Mouse (Mus musculus): ENCODE measurements around the gene Gdf3. TPM values are rescaled to one million over a fixed set of nuclear protein-coding genes. Genes with fewer than 3 reads are reported as not detected.

The Gdf3 gene
- polyA plus RNA-seq, 1 experiment from 2014 or later, result not detected

DNA sequence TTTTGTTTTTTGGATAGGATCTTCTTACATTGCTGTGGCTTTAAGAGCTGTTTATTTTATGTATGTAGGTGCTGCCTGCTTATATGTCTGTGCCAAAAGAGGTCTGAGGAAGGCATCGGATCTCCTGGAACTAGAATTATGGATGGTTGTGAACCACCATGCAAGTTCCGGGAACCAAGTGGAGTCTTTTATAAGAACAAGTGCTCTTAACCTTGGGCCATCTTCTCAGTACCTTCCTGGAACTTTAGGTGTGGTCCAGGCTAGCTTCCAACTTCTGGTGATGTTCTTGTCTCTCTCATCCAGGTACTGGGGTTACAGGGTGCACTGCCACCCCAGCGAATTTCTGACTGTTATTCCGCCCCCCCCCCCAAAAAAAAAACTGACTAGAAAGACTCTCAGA is 2.5 kb upstream of the Gdf3 start:
- H3K9ac ChIP-seq (replicated peaks; ENCODE audit: low read depth, low read length), result no peak overlapping the region
- no peak for ATAC-seq (ENCODE audit: low read depth)
- H3K36me3 ChIP-seq (ENCODE audit: control insufficient read depth, insufficient read depth, low read length), result no peaks in the 10 kb centered on the region
- no peaks in the 10 kb centered on the region for H3K27me3 ChIP-seq (ENCODE audit: control insufficient read depth, insufficient read depth, low read length)
- no peaks in the 10 kb centered on the region for H3K9me3 ChIP-seq (ENCODE audit: control insufficient read depth, low read length)
- H3K27ac ChIP-seq (ENCODE audit: low read depth, low read length), result no peak overlapping the region
- 85% methylated on average over 4 of the region's 4 CpGs for WGBS
- no peaks in the 10 kb centered on the region for H3K4me1 ChIP-seq (ENCODE audit: control insufficient read depth, insufficient read depth, low read length)
- no peak overlapping the region for H3K4me2 ChIP-seq (ENCODE audit: low read depth, low read length)
- no peak overlapping the region for H3K4me3 ChIP-seq (ENCODE audit: low read depth, low read length)

DNA sequence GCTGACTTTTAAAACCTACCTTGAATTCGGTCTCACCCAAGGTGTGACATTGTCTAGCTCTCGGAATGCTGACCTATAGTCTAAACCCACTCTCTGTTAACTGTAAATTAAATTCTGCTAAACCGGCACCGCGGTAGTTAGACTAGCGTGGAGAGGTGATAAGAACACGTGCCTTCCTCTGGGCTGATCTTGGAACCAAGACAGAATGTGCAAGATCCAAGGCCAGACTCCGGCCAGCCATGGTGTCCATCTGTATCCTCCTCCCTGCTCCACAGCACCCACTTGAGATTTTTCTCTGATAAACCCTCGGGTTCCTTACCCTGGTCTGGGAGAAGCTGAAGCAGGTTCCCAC is 534 bp downstream of the Gdf3 start:
- no peaks in the 10 kb centered on the region for H3K4me1 ChIP-seq (ENCODE audit: control insufficient read depth, insufficient read depth, low read length)
- ATAC-seq (ENCODE audit: low read depth), result no peak
- 78% methylated on average over 9 of the region's 9 CpGs for WGBS
- no peak overlapping the region for H3K4me3 ChIP-seq (ENCODE audit: low read depth, low read length)
- H3K27ac ChIP-seq (ENCODE audit: low read depth, low read length), result no peak overlapping the region
- no peak overlapping the region for H3K9ac ChIP-seq (replicated peaks; ENCODE audit: low read depth, low read length)
- no peaks in the 10 kb centered on the region for H3K9me3 ChIP-seq (ENCODE audit: control insufficient read depth, low read length)
- H3K36me3 ChIP-seq (ENCODE audit: control insufficient read depth, insufficient read depth, low read length), result no peaks in the 10 kb centered on the region
- no peak overlapping the region for H3K4me2 ChIP-seq (ENCODE audit: low read depth, low read length)
- no peaks in the 10 kb centered on the region for H3K27me3 ChIP-seq (ENCODE audit: control insufficient read depth, insufficient read depth, low read length)

DNA sequence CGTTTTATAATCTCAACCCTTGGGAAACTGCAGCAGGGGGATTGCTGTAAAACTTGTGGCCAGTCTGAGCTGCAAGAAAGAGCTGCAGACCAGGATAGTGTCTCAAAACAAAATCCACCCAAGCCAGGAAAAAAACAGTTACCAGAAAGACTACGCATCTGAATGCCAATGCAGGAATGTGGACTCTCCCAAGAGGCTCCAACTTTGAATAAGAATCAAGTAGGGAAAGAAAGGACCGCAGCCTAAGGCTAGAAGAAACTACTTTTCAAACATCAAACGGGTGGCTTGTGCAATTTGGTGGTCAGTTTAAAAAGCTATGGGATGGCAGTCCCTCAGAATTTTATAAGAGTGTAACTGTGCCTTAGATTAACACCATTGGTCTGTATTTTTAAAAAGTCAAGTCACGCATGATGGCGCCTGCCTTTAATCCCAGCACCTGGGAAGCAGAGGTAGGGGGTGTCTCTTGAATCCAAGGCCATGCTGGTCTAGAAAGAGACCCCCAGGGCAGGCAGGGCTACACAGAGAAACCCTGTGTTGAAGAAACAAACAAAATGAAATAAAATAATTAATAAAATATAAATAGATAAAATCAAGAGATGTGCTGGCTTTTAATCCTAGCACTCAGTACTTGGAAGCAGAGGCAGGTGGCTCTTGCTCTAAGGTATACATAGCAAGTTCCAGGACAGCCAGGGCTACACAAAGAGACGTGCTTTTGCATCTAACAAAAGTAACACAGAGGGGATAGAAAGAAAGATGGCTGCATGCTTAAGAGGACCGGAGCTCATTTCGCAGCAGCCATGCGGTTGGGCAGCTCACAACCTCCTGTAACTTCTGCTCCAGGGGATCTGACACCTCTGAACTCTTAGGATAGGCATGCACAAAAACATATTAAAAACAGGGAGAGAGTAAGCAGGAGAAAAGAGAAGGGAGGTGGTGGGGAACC is 1.2 kb downstream of the Gdf3 start:
- WGBS, result 78% methylated on average over 10 of the region's 10 CpGs
- no peak overlapping the region for H3K4me2 ChIP-seq (ENCODE audit: low read depth, low read length)
- H3K9ac ChIP-seq (replicated peaks; ENCODE audit: low read depth, low read length), result no peak overlapping the region
- no peaks in the 10 kb centered on the region for H3K36me3 ChIP-seq (ENCODE audit: control insufficient read depth, insufficient read depth, low read length)
- H3K27me3 ChIP-seq (ENCODE audit: control insufficient read depth, insufficient read depth, low read length), result no peaks in the 10 kb centered on the region
- H3K4me1 ChIP-seq (ENCODE audit: control insufficient read depth, insufficient read depth, low read length), result no peaks in the 10 kb centered on the region
- no peak overlapping the region for H3K27ac ChIP-seq (ENCODE audit: low read depth, low read length)
- H3K9me3 ChIP-seq (ENCODE audit: control insufficient read depth, low read length), result no peaks in the 10 kb centered on the region
- ATAC-seq (ENCODE audit: low read depth), result no peak
- no peak overlapping the region for H3K4me3 ChIP-seq (ENCODE audit: low read depth, low read length)

DNA sequence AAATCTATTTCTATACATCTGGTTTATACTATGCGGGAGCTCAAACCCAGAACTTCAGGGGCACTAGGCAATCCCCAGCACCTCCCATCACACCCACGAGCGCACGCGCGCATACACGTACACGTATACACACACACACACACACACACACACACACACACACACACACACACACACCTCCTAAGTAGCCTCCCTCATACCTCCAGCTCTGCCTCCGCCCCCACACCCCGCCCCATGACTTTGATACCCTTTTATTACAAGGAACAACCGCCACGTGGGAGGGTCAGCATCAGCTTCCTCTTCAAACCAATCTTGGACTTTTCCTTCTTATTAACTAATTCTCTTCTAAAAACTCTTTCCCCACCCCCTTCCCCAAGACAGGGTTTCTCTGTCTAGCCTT is 2.2 kb downstream of the Gdf3 start:
- Histone ChIP-seq H3K9ac (replicated peaks; ENCODE audit: low read depth, low read length) (no peak overlapping the region), H3K4me1 (ENCODE audit: control insufficient read depth, insufficient read depth, low read length) (no peaks in the 10 kb centered on the region), H3K27ac (ENCODE audit: low read depth, low read length) (no peak overlapping the region), H3K4me2 (ENCODE audit: low read depth, low read length) (no peak overlapping the region), H3K4me3 (ENCODE audit: low read depth, low read length) (no peak overlapping the region), H3K9me3 (ENCODE audit: control insufficient read depth, low read length) (no peaks in the 10 kb centered on the region), H3K27me3 (ENCODE audit: control insufficient read depth, insufficient read depth, low read length) (no peaks in the 10 kb centered on the region), H3K36me3 (ENCODE audit: control insufficient read depth, insufficient read depth, low read length) (no peaks in the 10 kb centered on the region)
- ATAC-seq (ENCODE audit: low read depth), result no peak
- WGBS, result 94% methylated on average over 12 of the region's 12 CpGs

DNA sequence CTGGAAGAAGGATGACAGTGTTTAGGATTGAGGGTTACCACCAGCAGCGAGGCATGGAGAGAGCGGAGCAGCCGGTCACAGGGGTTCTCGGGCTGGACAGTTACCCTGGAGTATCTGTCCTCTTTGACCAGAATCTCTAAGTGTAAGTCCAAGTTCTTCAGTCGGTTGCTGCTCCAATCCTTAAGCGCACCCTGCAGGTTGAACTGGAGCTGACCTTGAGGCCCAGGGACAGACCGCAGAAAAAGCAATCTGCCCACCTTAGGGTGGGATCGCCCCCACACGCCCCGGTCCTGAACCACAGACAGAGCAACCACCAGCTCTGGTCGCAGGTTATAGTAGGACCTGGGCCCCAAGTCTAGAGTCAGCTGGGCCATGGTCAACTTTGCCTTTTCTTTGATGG is 3.2 kb downstream of the Gdf3 start:
- WGBS, result 95% methylated on average over 11 of the region's 11 CpGs

DNA sequence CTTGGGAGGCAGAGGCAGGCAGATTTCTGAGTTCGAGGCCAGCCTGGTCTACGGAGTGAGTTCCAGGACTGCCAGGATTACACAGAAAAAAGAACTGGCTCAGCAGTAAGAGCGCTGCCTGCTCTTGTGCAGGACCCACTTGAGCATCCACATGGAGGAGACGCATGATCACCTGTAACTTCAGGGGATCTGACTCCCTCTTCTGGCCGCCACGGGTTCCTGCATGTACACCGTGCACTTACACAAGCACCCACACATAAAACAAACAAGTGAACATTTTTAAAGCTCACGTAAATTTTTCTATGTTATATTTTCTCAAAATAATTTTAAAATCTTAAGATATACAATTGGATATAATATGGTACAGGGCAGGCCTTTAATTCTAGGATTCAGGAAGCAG is 4.4 kb downstream of the Gdf3 start:
- H3K27me3 ChIP-seq (ENCODE audit: control insufficient read depth, insufficient read depth, low read length), result no peaks in the 10 kb centered on the region
- no peaks in the 10 kb centered on the region for H3K36me3 ChIP-seq (ENCODE audit: control insufficient read depth, insufficient read depth, low read length)
- no peak overlapping the region for H3K27ac ChIP-seq (ENCODE audit: low read depth, low read length)

More for the DNA sequence above, 3.2 kb downstream of the Gdf3 start:
- Histone ChIP-seq H3K4me3 (ENCODE audit: low read depth, low read length) (no peak overlapping the region), H3K9ac (replicated peaks; ENCODE audit: low read depth, low read length) (no peak overlapping the region), H3K9me3 (ENCODE audit: control insufficient read depth, low read length) (no peaks in the 10 kb centered on the region), H3K36me3 (ENCODE audit: control insufficient read depth, insufficient read depth, low read length) (no peaks in the 10 kb centered on the region), H3K27me3 (ENCODE audit: control insufficient read depth, insufficient read depth, low read length) (no peaks in the 10 kb centered on the region), H3K4me1 (ENCODE audit: control insufficient read depth, insufficient read depth, low read length) (no peaks in the 10 kb centered on the region), H3K4me2 (ENCODE audit: low read depth, low read length) (no peak overlapping the region), H3K27ac (ENCODE audit: low read depth, low read length) (no peak overlapping the region)
- no peak for ATAC-seq (ENCODE audit: low read depth)

DNA sequence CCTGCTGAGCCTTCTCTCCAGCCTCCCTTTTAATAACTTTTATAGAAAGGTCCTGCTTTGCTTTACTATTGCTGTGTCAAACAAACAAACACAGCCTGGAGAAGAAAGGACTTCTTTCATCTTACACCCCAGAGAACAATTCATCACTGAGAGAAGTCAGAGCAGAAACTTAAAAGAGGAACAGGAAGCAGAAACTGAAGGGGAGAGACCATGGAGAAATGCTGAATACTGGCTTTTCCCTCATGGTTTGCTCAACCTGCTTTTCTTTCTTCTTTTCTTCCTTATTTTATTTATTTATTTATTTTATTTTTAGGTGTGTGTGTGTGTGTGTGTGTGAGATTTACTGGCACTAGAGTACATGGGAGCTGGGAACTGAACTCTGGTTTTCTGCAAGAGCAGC is 5.6 kb downstream of the Gdf3 start:
- H3K9ac ChIP-seq (replicated peaks; ENCODE audit: low read depth, low read length), result no peak overlapping the region
- H3K36me3 ChIP-seq (ENCODE audit: control insufficient read depth, insufficient read depth, low read length), result no peaks in the 10 kb centered on the region

More for the DNA sequence above, 4.4 kb downstream of the Gdf3 start:
- no peak for ATAC-seq (ENCODE audit: low read depth)
- Histone ChIP-seq H3K9me3 (ENCODE audit: control insufficient read depth, low read length) (no peaks in the 10 kb centered on the region), H3K4me3 (ENCODE audit: low read depth, low read length) (no peak overlapping the region), H3K4me1 (ENCODE audit: control insufficient read depth, insufficient read depth, low read length) (no peaks in the 10 kb centered on the region), H3K9ac (replicated peaks; ENCODE audit: low read depth, low read length) (no peak overlapping the region), H3K4me2 (ENCODE audit: low read depth, low read length) (no peak overlapping the region)
- WGBS, result 96% methylated on average over 8 of the region's 8 CpGs

DNA sequence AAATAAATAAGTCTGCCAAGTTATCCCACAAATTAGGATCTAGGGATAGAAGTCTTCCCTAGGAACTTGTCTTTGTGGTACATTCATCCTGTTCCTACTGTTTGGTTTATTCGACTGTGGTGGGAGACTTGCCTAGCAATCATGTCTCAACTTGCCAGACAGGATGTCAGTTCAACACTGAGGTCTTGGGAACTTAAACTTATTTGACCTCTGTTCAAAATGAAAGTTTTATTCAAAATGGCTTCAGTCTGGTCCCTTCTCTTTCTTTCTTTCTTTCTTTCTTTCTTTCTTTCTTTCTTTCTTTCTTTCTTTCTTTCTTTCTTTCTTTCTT is 6.9 kb downstream of the Gdf3 start:
- H3K4me1 ChIP-seq (ENCODE audit: control insufficient read depth, insufficient read depth, low read length), result no peaks in the 10 kb centered on the region
- no peak overlapping the region for H3K9ac ChIP-seq (replicated peaks; ENCODE audit: low read depth, low read length)
- no peak overlapping the region for H3K27ac ChIP-seq (ENCODE audit: low read depth, low read length)
- no peaks in the 10 kb centered on the region for H3K27me3 ChIP-seq (ENCODE audit: control insufficient read depth, insufficient read depth, low read length)
- WGBS, result 87% methylated on average over 1 of the region's 1 CpGs
- peak overlapping the region; percentile 36; the same call in 1 of the 2 replicates for H3K4me2 ChIP-seq (ENCODE audit: low read depth, low read length)
- no peak overlapping the region for H3K4me3 ChIP-seq (ENCODE audit: low read depth, low read length)
- no peak for ATAC-seq (ENCODE audit: low read depth)
- H3K36me3 ChIP-seq (ENCODE audit: control insufficient read depth, insufficient read depth, low read length), result no peaks in the 10 kb centered on the region
- no peaks in the 10 kb centered on the region for H3K9me3 ChIP-seq (ENCODE audit: control insufficient read depth, low read length)

More for the DNA sequence above, 5.6 kb downstream of the Gdf3 start:
- no peaks in the 10 kb centered on the region for H3K27me3 ChIP-seq (ENCODE audit: control insufficient read depth, insufficient read depth, low read length)
- no peaks in the 10 kb centered on the region for H3K4me1 ChIP-seq (ENCODE audit: control insufficient read depth, insufficient read depth, low read length)
- H3K9me3 ChIP-seq (ENCODE audit: control insufficient read depth, low read length), result no peaks in the 10 kb centered on the region
- ATAC-seq (ENCODE audit: low read depth), result no peak
- H3K4me2 ChIP-seq (ENCODE audit: low read depth, low read length), result no peak overlapping the region
- no peak overlapping the region for H3K27ac ChIP-seq (ENCODE audit: low read depth, low read length)
- H3K4me3 ChIP-seq (ENCODE audit: low read depth, low read length), result no peak overlapping the region

DNA sequence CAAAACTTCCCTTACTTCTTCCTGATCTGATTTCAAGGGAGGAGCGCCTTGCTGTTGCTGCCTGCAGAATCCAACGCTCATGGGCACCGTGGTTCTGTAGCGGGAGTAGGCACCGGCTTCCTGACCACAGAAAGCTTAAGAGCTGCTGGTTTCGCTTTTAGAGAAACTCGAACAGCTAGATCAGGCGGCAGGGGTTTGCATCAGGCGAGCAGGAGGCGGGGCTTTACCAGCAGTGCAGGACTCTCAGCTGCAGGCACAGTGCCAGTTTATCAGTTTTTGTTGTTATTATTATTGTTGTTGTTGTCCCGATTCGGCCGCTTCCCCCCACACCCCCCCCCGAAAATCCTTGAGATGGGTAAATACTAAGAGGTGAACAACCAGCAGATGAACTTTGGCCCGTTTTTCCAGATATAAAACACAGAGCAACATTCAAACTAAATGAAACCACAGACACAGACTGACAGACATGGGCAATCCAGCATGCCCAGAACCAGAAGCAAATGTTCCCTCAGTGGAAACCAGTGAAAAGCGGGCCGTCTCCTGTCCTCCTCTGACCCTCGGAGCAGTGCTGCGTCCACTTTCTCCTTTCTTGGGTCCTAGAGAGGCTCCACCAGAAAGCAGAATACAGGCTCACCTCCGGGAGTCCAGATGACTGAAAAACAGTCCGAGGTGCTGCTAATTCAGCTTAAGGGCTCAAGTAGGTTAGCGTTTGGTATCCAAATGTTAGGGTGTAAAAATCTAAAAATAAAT is 7.5 kb downstream of the Gdf3 start, which contains the start of gene Apobec1:
TSS of gene Apobec1 (minus strand) at position 203 of the 750 bp plus-strand sequence.
- 10% methylated on average over 22 of the region's 22 CpGs for WGBS
- no peaks in the 10 kb centered on the region for H3K36me3 ChIP-seq (ENCODE audit: control insufficient read depth, insufficient read depth, low read length)
- no peak within 1 kb of the TSS for H3K9ac ChIP-seq (replicated peaks; ENCODE audit: low read depth, low read length)
- H3K4me3 ChIP-seq (ENCODE audit: low read depth, low read length), result peak within 1 kb of the TSS; percentile 22
- H3K9me3 ChIP-seq (ENCODE audit: control insufficient read depth, low read length), result no peaks in the 10 kb centered on the region
- H3K27ac ChIP-seq (ENCODE audit: low read depth, low read length), result no peak within 1 kb of the TSS
- no peaks in the 10 kb centered on the region for H3K4me1 ChIP-seq (ENCODE audit: control insufficient read depth, insufficient read depth, low read length)
- peak within 1 kb of the TSS; percentile 36 for H3K4me2 ChIP-seq (ENCODE audit: low read depth, low read length)
- ATAC-seq (ENCODE audit: low read depth), result peak; percentile 51; the same call in 1 of the 2 replicates
- H3K27me3 ChIP-seq (ENCODE audit: control insufficient read depth, insufficient read depth, low read length), result no peaks in the 10 kb centered on the region

All from neural tube, embryonic 14.5 days (tissue).